ENCODE assay signal across 13 mouse cellular contexts in genomic region chr11:119664678-119665307, GRCm38 (mm10).
"Had no signal": no experiment of that assay in that cellular context is flagged by ENCODE, and none has a peak within 500 bp of the region (broad histone marks: within the 10 kb centered on the region; RNA-seq: fewer than 3 reads in every experiment).

No protein-coding gene starts in this region.

- DNase-seq: kidney, postnatal 25 days; lung, adult 2 months; lung, postnatal 36 days; right cerebral cortex, adult 18-20 months; right cerebral cortex, postnatal 25 days; thymus, postnatal 4 days had no signal

- H3K27ac ChIP-seq: liver, embryonic 15.5 days; midbrain, embryonic 13.5 days; stomach, postnatal 0 days had no signal

- H3K9me3 ChIP-seq: limb, embryonic 10.5 days; liver, embryonic 15.5 days; midbrain, embryonic 13.5 days had no signal

- H3K4me2 ChIP-seq: liver, embryonic 11.5 days; liver, embryonic 15.5 days; midbrain, embryonic 13.5 days had no signal

- H3K4me3 ChIP-seq: left cerebral cortex, adult 2 months; limb, embryonic 10.5 days; liver, embryonic 15.5 days; midbrain, embryonic 13.5 days had no signal

- H3K9ac ChIP-seq: liver, embryonic 15.5 days; midbrain, embryonic 13.5 days had no signal

- H3K27me3 ChIP-seq: liver, embryonic 15.5 days; midbrain, embryonic 13.5 days had no signal

- ATAC-seq: lung, postnatal 0 days; midbrain, embryonic 13.5 days had no signal

- H3K36me3 ChIP-seq: liver, embryonic 15.5 days; midbrain, embryonic 13.5 days had no signal
